Mouse (Mus musculus) heart, postnatal 0 days (tissue): ENCODE results near the gene Fbln5.

Experiments
- CTCF ChIP-seq: IDR thresholded peaks from 2 replicates; pipeline ENCODE4 v1.5.1; 2016; ENCODE audit warnings: antibody characterized with exemption, control low read depth, low read depth
- EP300 ChIP-seq: IDR thresholded peaks from 2 replicates; pipeline ENCODE4 v1.6.1; 2016; ENCODE audit warnings: antibody characterized with exemption, low read depth

GRCm38 (mm10) chr12:101767306-101768053 is 51.4 kb downstream of the Fbln5 start:
- TF ChIP-seq CTCF: no peak
- no peak for TF ChIP-seq EP300
